Mouse (Mus musculus) liver, adult (tissue): ENCODE data around the gene Hhipl2.

Experiments
- GATA4 ChIP-seq: IDR thresholded peaks from 2 replicates; pipeline ENCODE4 v1.6.1; 2014; ENCODE audit warnings: mild to moderate bottlenecking, low read length; ENCODE audit not compliant: insufficient replicate concordance

Gene Hhipl2

GRCm38 (mm10) chr1:183434918-183435317 is 16.9 kb downstream of the Hhipl2 start:
- TF ChIP-seq GATA4: no peak

GRCm38 (mm10) chr1:183439036-183439435 is 21.0 kb downstream of the Hhipl2 start:
- no peak; the same call in 1 of the 2 replicates for TF ChIP-seq GATA4

DNA sequence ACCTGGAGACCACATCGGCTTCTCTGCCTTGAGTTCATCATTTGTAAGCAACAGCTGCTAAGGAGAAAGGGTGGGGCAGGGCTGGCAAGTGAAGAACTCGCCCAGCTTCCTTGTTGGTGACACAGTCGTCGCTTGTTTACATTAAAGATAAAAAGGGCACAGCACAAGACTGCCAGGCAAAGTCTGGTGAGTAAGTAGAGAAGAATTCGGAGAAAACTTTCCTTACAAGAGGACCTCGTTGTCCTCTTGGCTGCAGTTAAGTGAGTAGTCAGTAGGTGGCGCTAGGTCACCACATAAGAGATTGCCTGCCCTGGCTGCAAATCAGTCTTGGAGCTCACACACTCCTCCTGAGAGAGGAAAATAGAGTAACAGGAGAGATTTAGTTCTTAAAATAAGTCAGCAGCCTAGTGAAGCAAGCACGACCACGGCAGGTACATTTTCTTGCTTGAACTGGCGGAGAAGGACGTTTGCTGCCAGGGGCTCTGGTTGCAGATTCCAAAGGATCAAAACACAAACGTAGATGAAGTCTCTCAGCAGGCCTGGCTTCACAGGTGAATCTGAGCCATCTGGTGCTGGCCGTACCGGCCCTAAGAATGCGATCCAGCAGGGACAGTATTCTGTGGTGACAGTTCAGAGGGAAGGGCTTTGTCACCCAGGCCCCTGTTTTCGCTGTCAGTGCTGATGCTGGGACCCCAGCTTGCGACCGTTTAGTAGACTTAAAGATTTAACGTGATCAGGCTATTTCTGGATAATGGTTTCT is 24.2 kb downstream of the Hhipl2 start:
- no peak for TF ChIP-seq GATA4

- no peak for TF ChIP-seq GATA4
These were observed 35.1 kb downstream of the Hhipl2 start for GRCm38 (mm10) chr1:183453066-183453465.
